Mouse (Mus musculus) stomach, postnatal 0 days (tissue): ENCODE measurements at regions not wholly inside any gene's neighbourhood (a gene's known extent, or its start where the extent isn't known, plus 50 kb on each side); places are given as distances from the start of the nearest gene placed in this dataset.

ENCODE experiments used
- CTCF ChIP-seq: IDR thresholded peaks from 2 replicates; pipeline ENCODE4 v1.5.1; 2016; ENCODE audit warnings: antibody characterized with exemption, low read depth, mild to moderate bottlenecking, moderate library complexity
- EP300 ChIP-seq: optimal IDR thresholded peaks from 2 replicates; pipeline ENCODE3; 2016; ENCODE audit warnings: antibody characterized with exemption

- TF ChIP-seq CTCF: no peak
- TF ChIP-seq EP300: no peak
Measured at GRCm38 (mm10) chr15:64480625-64481024, 336.9 kb upstream of the Gm21798 start.
